Comparison of ENCODE assay signal across 8 mouse cellular contexts in the genomic region with DNA sequence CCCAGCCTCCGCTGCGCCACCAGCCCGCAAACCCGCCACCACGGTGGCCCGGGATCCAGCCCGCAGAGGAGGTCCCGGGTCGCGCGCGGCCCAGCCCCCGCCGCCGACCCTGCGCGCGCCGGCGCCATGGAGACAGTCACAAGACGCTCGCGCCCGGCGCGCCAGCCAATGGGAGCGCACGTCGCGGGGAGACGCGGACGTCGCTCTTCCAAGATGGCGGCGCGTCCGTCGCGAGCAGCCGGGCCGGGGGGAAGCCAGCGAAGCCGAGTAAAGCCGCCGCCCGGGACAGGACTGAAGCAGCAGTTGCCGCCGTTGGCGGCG. TPM values are rescaled to one million over a fixed set of nuclear protein-coding genes. Genes with fewer than 3 reads are reported as not detected.
DNase-seq lines count a peak whose midpoint lies in the region; ATAC-seq lines count a peak whose summit lies in the region.

TSS of gene Snx13 (plus strand) at position 188 of the 321 bp plus-strand sequence.

- no peaks in the 10 kb centered on the region for H3K36me3 ChIP-seq in heart, embryonic 14.5 days (ENCODE audit: control insufficient read depth, insufficient read depth, low read length)
- H3K36me3 ChIP-seq in liver, embryonic 13.5 days, result no peaks in the 10 kb centered on the region
- no peaks in the 10 kb centered on the region for H3K36me3 ChIP-seq in stomach, embryonic 15.5 days

- WGBS in heart, embryonic 14.5 days, result 0% methylated on average over 48 of the region's 51 CpGs
- WGBS in liver, embryonic 13.5 days (ENCODE audit: insufficient replicate concordance), result under 1% methylated on average over 48 of the region's 51 CpGs
- under 1% methylated on average over 51 of the region's 51 CpGs for WGBS in stomach, embryonic 15.5 days

- H3K27ac ChIP-seq in brown adipose tissue, adult 24 weeks (replicated peaks; ENCODE audit: low read depth, low read length), result peak within 1 kb of the TSS; percentile 88
- H3K27ac ChIP-seq in heart, embryonic 14.5 days (replicated peaks in 1 of 2; ENCODE audit: control insufficient read depth in 1 of 2, insufficient read depth in 1 of 2, low read depth in 2 of 2, low read length in 2 of 2), result peak within 1 kb of the TSS; percentile 90 to 97
- H3K27ac ChIP-seq in liver, embryonic 13.5 days, result peak within 1 kb of the TSS; percentile 94
- H3K27ac ChIP-seq in stomach, embryonic 15.5 days, result peak within 1 kb of the TSS; percentile 96

- ATAC-seq in CD4-positive, CD25-positive, alpha-beta regulatory T cell, adult 4 months, result peak; percentile 89
- ATAC-seq in erythroid progenitor cell, adult 5-6 weeks (replicated peaks; ENCODE audit: low FRiP score, poor library complexity, severe bottlenecking), result peak; percentile 95
- ATAC-seq in heart, embryonic 14.5 days (ENCODE audit: insufficient number of reproducible peaks, insufficient read depth, low FRiP score, low read depth), result peak; percentile 96
- peak; percentile 95 for ATAC-seq in liver, embryonic 13.5 days (ENCODE audit: low read depth)
- peak; percentile 97 for ATAC-seq in stomach, embryonic 15.5 days (ENCODE audit: insufficient read depth, low FRiP score, low read depth)

- no peaks in the 10 kb centered on the region for H3K9me3 ChIP-seq in heart, embryonic 14.5 days (ENCODE audit: control insufficient read depth, low read length)
- H3K9me3 ChIP-seq in liver, embryonic 13.5 days (replicated peaks), result no peaks in the 10 kb centered on the region
- no peaks in the 10 kb centered on the region for H3K9me3 ChIP-seq in stomach, embryonic 15.5 days

- H3K4me1 ChIP-seq in brown adipose tissue, adult 24 weeks (ENCODE audit: control insufficient read depth, insufficient read depth, insufficient read length, low read length), result peaks cover 5% of the 10 kb centered on the region; the same call in 1 of the 2 replicates
- peaks cover 2 to 36% of the 10 kb centered on the region in 2 experiments for H3K4me1 ChIP-seq in heart, embryonic 14.5 days (ENCODE audit: control insufficient read depth in 2 of 2, insufficient read depth in 2 of 2, low read length in 2 of 2)
- peaks cover 29% of the 10 kb centered on the region for H3K4me1 ChIP-seq in liver, embryonic 13.5 days (replicated peaks)
- H3K4me1 ChIP-seq in stomach, embryonic 15.5 days, result peaks cover 5% of the 10 kb centered on the region; the same call in 1 of the 2 replicates

- H3K27me3 ChIP-seq in heart, embryonic 14.5 days (ENCODE audit: control insufficient read depth, insufficient read depth, low read length), result no peaks in the 10 kb centered on the region
- H3K27me3 ChIP-seq in liver, embryonic 13.5 days, result no peaks in the 10 kb centered on the region
- H3K27me3 ChIP-seq in stomach, embryonic 15.5 days (replicated peaks), result no peaks in the 10 kb centered on the region

- peak within 1 kb of the TSS; percentile 94 for H3K4me3 ChIP-seq in brown adipose tissue, adult 24 weeks (ENCODE audit: insufficient read depth, low read depth, low read length)
- H3K4me3 ChIP-seq in heart, embryonic 14.5 days (ENCODE audit: control insufficient read depth in 1 of 2, insufficient read depth in 1 of 2, low read depth in 1 of 2, low read length in 2 of 2), result peak within 1 kb of the TSS; percentile 86 to 96
- peak within 1 kb of the TSS; percentile 91 for H3K4me3 ChIP-seq in liver, embryonic 13.5 days (replicated peaks)
- peak within 1 kb of the TSS; percentile 97 for H3K4me3 ChIP-seq in stomach, embryonic 15.5 days (replicated peaks)

- peak within 1 kb of the TSS; percentile 97 for H3K9ac ChIP-seq in heart, embryonic 14.5 days (ENCODE audit: low read length)
- H3K9ac ChIP-seq in liver, embryonic 13.5 days, result peak within 1 kb of the TSS; percentile 88
- peak within 1 kb of the TSS; percentile 93 for H3K9ac ChIP-seq in stomach, embryonic 15.5 days

- DNase-seq in kidney, postnatal 14 days, result peak; percentile 95
- peak; percentile 76 for DNase-seq in liver, embryonic 13.5 days
- peak; percentile 72 to 86 for DNase-seq in natural killer cell, adult 2 months (ENCODE audit: low spot score in 2 of 2)

- peak within 1 kb of the TSS; percentile 80 for H3K4me2 ChIP-seq in heart, embryonic 14.5 days (ENCODE audit: low read length)
- peak within 1 kb of the TSS; percentile 89 for H3K4me2 ChIP-seq in liver, embryonic 13.5 days
- H3K4me2 ChIP-seq in stomach, embryonic 15.5 days, result peak within 1 kb of the TSS; percentile 76

RNA-seq across cellular contexts. Expression of gene Snx13, which starts in this region (rescaled TPM):
- polyA plus RNA-seq in CD4-positive, CD25-positive, alpha-beta regulatory T cell, adult 4 months (2017; shearing (Covaris generic)), result 10 to 100 TPM; 25.6 to 27.6 TPM
- 16.6 and 28.7 TPM in 2 replicates for polyA plus RNA-seq in brown adipose tissue, adult 24 weeks (2012; ENCODE audit: insufficient read depth, insufficient read length, missing spikeins)
- total RNA-seq in erythroid progenitor cell, adult 5-6 weeks (2015; ENCODE audit: low replicate concordance), result 14.1 and 31.0 TPM in 2 replicates
- total RNA-seq in erythroid progenitor cell, adult 5-6 weeks (2017; ENCODE audit: low replicate concordance), result 10.4 and 25.4 TPM in 2 replicates
- 35.3 and 38.6 TPM in 2 replicates for polyA plus RNA-seq in heart, embryonic 14.5 days (2014; fragmentation: Nextera tagmentation; extraction: Ambion mirVana)
- polyA plus RNA-seq in liver, embryonic 13.5 days (2015; fragmentation: Nextera tagmentation; extraction: Ambion mirVana), result 7.9 and 9.8 TPM in 2 replicates
- polyA plus RNA-seq in stomach, embryonic 15.5 days (2015; fragmentation: Nextera tagmentation; extraction: Ambion mirVana), result 23.0 and 25.0 TPM in 2 replicates

Comparison
In these comparisons a context has a peak if more than half of its experiments do, and no peak if none do; other contexts are left out.
1. Peak in every context shown above with its lines: DNase-seq, ATAC-seq, H3K4me3 ChIP-seq and H3K27ac ChIP-seq.